Mouse (Mus musculus) liver, adult 2 months (tissue): ENCODE measurements at regions not wholly inside any gene's neighbourhood (a gene's known extent, or its start where the extent isn't known, plus 50 kb on each side); places are given as distances from the start of the nearest gene placed in this dataset.

Experiments used
- DNase-seq: peaks from one replicate; pipeline ENCODE4 v3.0.0-alpha.2; 2011; ENCODE audit warnings: low read depth, low spot score; ENCODE audit errors: extremely low read depth
- H3K27ac ChIP-seq: fragments of 200-500 bp; replicated peaks from 2 replicates; pipeline ENCODE4 v1.5.1; 2012; ENCODE audit warnings: low read depth, mild to moderate bottlenecking, control low read depth, inconsistent platforms, low read length; ENCODE audit not compliant: insufficient read depth
- H3K27me3 ChIP-seq: fragments of 200-500 bp; 2 replicates; pipeline ENCODE4 v1.6.1; 2012; ENCODE audit warnings: mild to moderate bottlenecking, moderate library complexity, low read length, inconsistent platforms; ENCODE audit not compliant: control insufficient read depth, insufficient read depth
- H3K36me3 ChIP-seq: fragments of 200-500 bp; 2 replicates; pipeline ENCODE4 v1.6.1; 2012; ENCODE audit warnings: low read length, inconsistent platforms; ENCODE audit not compliant: control insufficient read depth, insufficient read depth
- H3K4me1 ChIP-seq: fragments of 200-500 bp; 2 replicates; pipeline ENCODE4 v1.6.1; 2011; ENCODE audit warnings: low read length; ENCODE audit not compliant: control insufficient read depth, insufficient read depth
- H3K4me3 ChIP-seq: fragments of 200-500 bp; 2 replicates; pipeline ENCODE4 v1.5.1; 2011; ENCODE audit warnings: low read depth, mild to moderate bottlenecking, control low read depth, low read length, moderate library complexity; ENCODE audit not compliant: insufficient read depth
- H3K79me2 ChIP-seq: fragments of 200-500 bp; 2 replicates; pipeline ENCODE4 v1.6.1; 2012; ENCODE audit warnings: inconsistent platforms, mild to moderate bottlenecking, low read length, moderate library complexity; ENCODE audit not compliant: control insufficient read depth, insufficient read depth
- H3K9ac ChIP-seq: fragments of 200-500 bp; 2 replicates; pipeline ENCODE4 v1.6.1; 2012; ENCODE audit warnings: low read depth, mild to moderate bottlenecking, control low read depth, inconsistent platforms, low read length
- CTCF ChIP-seq: fragments of 200-500 bp; IDR thresholded peaks from 2 replicates; pipeline ENCODE4 v1.5.1; 2011; ENCODE audit warnings: low read depth, low read length, control low read depth
- POLR2A ChIP-seq: fragments of 200-500 bp; IDR thresholded peaks from 2 replicates; pipeline ENCODE4 v1.6.1; 2011; ENCODE audit warnings: low read length, control low read depth; ENCODE audit not compliant: insufficient read depth; ENCODE audit errors: extremely low read depth
- WGBS: fragments of 180-500 bp; shearing (Covaris S2); methylation state at CpG from one replicate; pipeline ENCODE4 v1.1.7; 2018; 5-methylcytosine and 5-hydroxymethylcytosine counted together

DNA sequence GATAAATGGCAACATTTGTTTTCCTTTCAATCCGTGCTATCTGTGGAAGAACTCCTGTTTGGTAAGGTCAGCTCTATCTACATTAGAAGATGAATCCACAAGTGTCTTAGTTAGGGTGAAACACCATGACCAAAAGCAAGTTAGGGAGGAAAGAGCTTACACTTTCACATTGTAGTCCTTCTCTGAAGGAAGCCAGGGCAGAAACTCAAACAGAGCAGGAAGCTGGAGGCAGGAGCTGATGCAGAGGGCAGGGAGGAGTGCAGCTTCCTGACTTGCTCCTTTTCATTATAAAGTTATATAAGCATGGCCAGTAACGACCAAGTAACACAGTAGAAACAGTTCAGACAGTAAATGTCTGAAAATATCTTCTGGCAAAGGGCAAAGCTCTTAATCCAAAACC is 117.9 kb upstream of the Gnao1 start:
- TF ChIP-seq CTCF (no peak), POLR2A (no peak)
- 64% methylated on average over 2 of the region's 2 CpGs for WGBS

DNA sequence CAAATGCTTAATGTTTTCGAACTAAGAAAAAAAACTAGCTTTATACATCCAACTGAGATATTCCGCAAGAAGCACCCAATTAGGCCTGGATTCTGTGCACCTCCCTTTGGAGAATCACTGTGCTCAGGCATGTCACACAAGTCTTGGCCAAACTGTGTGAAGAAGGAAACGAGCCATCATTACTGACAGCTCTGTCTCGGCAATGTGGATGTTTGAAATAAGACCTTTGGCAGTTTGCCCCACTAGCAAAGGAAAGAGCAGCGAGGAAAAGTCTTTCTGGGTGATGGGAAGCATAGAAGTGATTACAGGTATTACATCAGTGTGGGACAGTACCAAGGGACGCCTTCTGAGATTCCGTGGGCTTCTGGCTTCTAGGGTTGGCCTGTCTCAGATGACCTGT is 112.6 kb upstream of the Gnao1 start:
- TF ChIP-seq CTCF (no peak), POLR2A (no peak)
- 63% methylated on average over 7 of the region's 7 CpGs for WGBS

More for the DNA sequence above, 117.9 kb upstream of the Gnao1 start:
- H3K79me2 ChIP-seq = no peaks in the 10 kb centered on the region
- no peaks in the 10 kb centered on the region for H3K4me1 ChIP-seq
- no peaks in the 10 kb centered on the region for H3K36me3 ChIP-seq
- H3K27me3 ChIP-seq = 0 out of 2 replicates have a peak, but pooled peaks cover 3% of the 10 kb centered on the region
- DNase-seq = no peak
- no peak overlapping the region for H3K27ac ChIP-seq
- no peak overlapping the region for H3K9ac ChIP-seq
- H3K4me3 ChIP-seq = no peak overlapping the region

GRCm38 (mm10) chr8:93698508-93698907 is 111.3 kb upstream of the Gnao1 start:
- Histone ChIP-seq H3K4me3 (no peak overlapping the region), H3K27ac (no peak overlapping the region), H3K27me3 (0 out of 2 replicates have a peak, but pooled peaks cover 6% of the 10 kb centered on the region), H3K36me3 (no peaks in the 10 kb centered on the region), H3K79me2 (no peaks in the 10 kb centered on the region), H3K4me1 (no peaks in the 10 kb centered on the region), H3K9ac (no peak overlapping the region)
- 82% methylated on average over 3 of the region's 3 CpGs for WGBS
- no peak for DNase-seq
- TF ChIP-seq CTCF (no peak), POLR2A (no peak)

More for the DNA sequence above, 112.6 kb upstream of the Gnao1 start:
- no peaks in the 10 kb centered on the region for H3K36me3 ChIP-seq
- H3K4me1 ChIP-seq = no peaks in the 10 kb centered on the region
- H3K27me3 ChIP-seq = 0 out of 2 replicates have a peak, but pooled peaks cover 6% of the 10 kb centered on the region
- DNase-seq = no peak
- no peak overlapping the region for H3K9ac ChIP-seq
- H3K27ac ChIP-seq = no peak overlapping the region
- no peak overlapping the region for H3K4me3 ChIP-seq
- H3K79me2 ChIP-seq = no peaks in the 10 kb centered on the region

- H3K27ac ChIP-seq = no peak overlapping the region
- no peaks in the 10 kb centered on the region for H3K4me1 ChIP-seq
- H3K36me3 ChIP-seq = no peaks in the 10 kb centered on the region
- 0 out of 2 replicates have a peak, but pooled peaks cover 2% of the 10 kb centered on the region for H3K27me3 ChIP-seq
- H3K79me2 ChIP-seq = no peaks in the 10 kb centered on the region
- 68% methylated on average over 3 of the region's 3 CpGs for WGBS
- no peak overlapping the region for H3K9ac ChIP-seq
- no peak overlapping the region for H3K4me3 ChIP-seq
- TF ChIP-seq POLR2A = no peak
- no peak for TF ChIP-seq CTCF
- no peak for DNase-seq
Observed at GRCm38 (mm10) chr8:93701391-93701790, 108.4 kb upstream of the Gnao1 start.

DNA sequence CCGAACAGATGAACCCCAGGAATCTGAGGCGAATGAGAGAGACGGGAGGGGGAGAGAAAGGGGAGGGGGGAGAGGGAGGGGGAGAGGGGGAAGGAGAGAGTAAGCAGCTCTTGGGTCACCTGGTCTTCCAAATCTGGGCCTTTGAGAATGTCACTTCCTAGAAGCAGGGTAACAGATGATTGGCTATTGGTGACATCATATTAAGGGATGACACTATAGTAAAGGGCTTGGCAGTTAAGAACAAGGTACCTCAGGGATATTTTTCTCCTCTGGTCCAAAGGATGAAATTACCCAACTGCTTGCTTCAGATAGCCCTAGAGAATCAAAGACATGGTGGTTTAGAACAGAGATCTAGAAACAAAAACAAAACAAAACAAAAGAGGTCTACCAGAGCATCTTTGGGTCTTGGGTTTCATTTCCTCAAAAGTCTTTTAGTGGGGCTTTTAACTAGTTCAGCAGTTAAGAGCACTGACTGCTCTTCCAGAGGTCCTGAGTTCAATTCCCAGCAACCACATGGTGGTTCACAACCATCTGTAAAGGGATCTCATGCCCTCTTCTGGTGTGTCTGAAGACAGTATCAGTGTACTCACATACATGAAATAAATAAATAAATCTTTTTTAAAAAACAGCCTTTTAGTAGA is 97.6 kb upstream of the Gnao1 start:
- WGBS = 84% methylated on average over 3 of the region's 3 CpGs
- H3K4me1 ChIP-seq = no peaks in the 10 kb centered on the region
- no peak for DNase-seq
- H3K79me2 ChIP-seq = no peaks in the 10 kb centered on the region
- H3K27me3 ChIP-seq = no peaks in the 10 kb centered on the region
- no peak overlapping the region for H3K27ac ChIP-seq
- no peak overlapping the region for H3K4me3 ChIP-seq
- TF ChIP-seq CTCF (no peak), POLR2A (no peak)
- no peaks in the 10 kb centered on the region for H3K36me3 ChIP-seq
- no peak overlapping the region for H3K9ac ChIP-seq

- Histone ChIP-seq H3K79me2 (no peaks in the 10 kb centered on the region), H3K27me3 (no peaks in the 10 kb centered on the region), H3K36me3 (no peaks in the 10 kb centered on the region), H3K4me3 (no peak overlapping the region), H3K4me1 (no peaks in the 10 kb centered on the region), H3K9ac (no peak overlapping the region), H3K27ac (no peak overlapping the region)
- TF ChIP-seq CTCF (no peak), POLR2A (no peak)
- 79% methylated on average over 2 of the region's 2 CpGs for WGBS
- no peak for DNase-seq
Observed at GRCm38 (mm10) chr8:93713221-93713620, 96.5 kb upstream of the Gnao1 start.
